Mouse (Mus musculus) hindbrain, embryonic 15.5 days (tissue): Measurements from ENCODE around the gene Kcnk4. TPM values are rescaled to one million over a fixed set of nuclear protein-coding genes. Genes with fewer than 3 reads are reported as not detected.

Experiments used
- ATAC-seq: fragments of 200-750 bp; cut with Nextera tagmentation; 2 replicates; pipeline ENCODE4 v1.8.0; 2017; ENCODE audit warnings: low read depth, moderate number of reproducible peaks, moderate TSS enrichment; ENCODE audit not compliant: low FRiP score
- H3K27ac ChIP-seq: fragments of 300-500 bp; sonication (generic); replicated peaks from 2 replicates; pipeline ENCODE4 v1.5.1; 2015; ENCODE audit warnings: mild to moderate bottlenecking, inconsistent platforms
- H3K27me3 ChIP-seq: fragments of 300-500 bp; sonication (generic); 2 replicates; pipeline ENCODE4 v1.6.1; 2015; ENCODE audit warnings: control low read depth, inconsistent platforms
- H3K36me3 ChIP-seq: fragments of 300-500 bp; sonication (generic); 2 replicates; pipeline ENCODE4 v1.6.1; 2015; ENCODE audit warnings: control low read depth, inconsistent platforms
- H3K4me1 ChIP-seq: fragments of 300-500 bp; sonication (generic); replicated peaks from 2 replicates; pipeline ENCODE4 v1.6.1; 2015; ENCODE audit warnings: control low read depth, inconsistent platforms
- H3K4me2 ChIP-seq: fragments of 300-500 bp; sonication (generic); 2 replicates; pipeline ENCODE4 v1.6.1; 2015; ENCODE audit warnings: moderate library complexity, mild to moderate bottlenecking, inconsistent platforms
- H3K4me3 ChIP-seq: fragments of 300-500 bp; sonication (generic); 2 replicates; pipeline ENCODE4 v1.5.1; 2015; ENCODE audit warnings: mild to moderate bottlenecking, inconsistent platforms
- H3K9ac ChIP-seq: fragments of 300-500 bp; sonication (generic); 2 replicates; pipeline ENCODE4 v1.6.1; 2015; ENCODE audit warnings: inconsistent platforms
- H3K9me3 ChIP-seq: fragments of 300-500 bp; sonication (generic); 2 replicates; pipeline ENCODE4 v1.6.1; 2016; ENCODE audit warnings: control low read depth, inconsistent platforms
- WGBS: fragments of 180-500 bp; shearing (Covaris S2); methylation state at CpG from one replicate; pipeline ENCODE4 v1.1.7; 2015; 5-methylcytosine and 5-hydroxymethylcytosine counted together
- polyA plus RNA-seq: library from polyadenylated mRNA; unstranded; fragments of >200 nt; fragmentation: Nextera tagmentation; extraction: Ambion mirVana; gene quantifications from 2 replicates; pipeline ENCODE4 v1.2.1, GENCODE M21; 2015

Kcnk4 gene
- polyA plus RNA-seq, 1 experiment from 2014 or later = 9.0 TPM

DNA sequence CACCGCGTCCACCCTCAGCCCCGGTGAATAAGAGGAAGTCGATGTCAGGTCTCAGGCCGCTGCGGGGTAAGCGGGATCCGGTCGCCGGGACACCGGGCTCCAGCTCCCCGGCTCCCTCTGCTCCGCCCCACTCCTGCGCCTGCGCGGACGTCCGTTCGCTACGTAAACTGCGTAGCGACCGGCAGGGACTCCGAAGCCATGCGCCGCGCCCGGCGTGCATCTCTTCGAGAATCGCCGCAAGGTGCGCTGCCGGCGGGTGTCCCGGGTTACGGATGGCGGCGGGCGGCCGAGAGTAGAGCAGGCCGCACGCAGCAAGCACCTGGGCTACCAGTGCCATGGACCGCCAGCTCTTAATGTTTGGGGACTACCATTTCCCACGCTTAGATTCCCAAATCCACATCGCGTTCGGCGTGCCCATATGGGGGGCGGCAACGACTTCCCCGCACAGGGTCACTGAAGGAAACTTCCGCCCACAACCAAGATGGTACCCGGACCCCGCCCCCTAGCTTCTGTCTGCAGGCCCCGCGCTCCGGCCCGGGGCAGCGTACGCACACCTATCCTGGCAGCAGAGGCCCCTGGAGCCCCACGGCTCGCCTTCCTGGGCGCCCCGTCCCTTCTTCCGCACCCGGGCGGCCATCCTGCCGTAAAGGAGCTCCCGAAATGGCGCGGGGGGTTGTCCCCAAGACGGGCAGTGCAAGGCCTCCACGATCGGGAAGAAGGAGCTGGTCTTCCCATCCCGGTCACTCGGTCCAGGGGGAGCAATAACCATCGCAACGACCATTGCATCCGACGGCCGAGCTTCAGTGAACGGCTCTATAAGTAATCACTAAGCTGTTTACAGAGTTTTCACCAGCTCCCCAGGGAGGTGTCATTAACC, 7.3 kb upstream of the Kcnk4 start, which contains the start of gene Bad:
Gene Bad, plus strand, starts transcription at position 490 of the 877 bp plus-strand sequence.
- Histone ChIP-seq H3K4me3 (peak within 1 kb of the TSS; percentile 94), H3K36me3 (no peaks in the 10 kb centered on the region), H3K9me3 (no peaks in the 10 kb centered on the region), H3K27ac (peak within 1 kb of the TSS; percentile 97), H3K27me3 (0 out of 2 replicates have a peak, but pooled peaks cover 8% of the 10 kb centered on the region), H3K9ac (peak within 1 kb of the TSS; percentile 94), H3K4me2 (peak within 1 kb of the TSS; percentile 98), H3K4me1 (peaks cover 50% of the 10 kb centered on the region)
- ATAC-seq = peak; percentile 82
- under 1% methylated on average over 83 of the region's 83 CpGs for WGBS

DNA sequence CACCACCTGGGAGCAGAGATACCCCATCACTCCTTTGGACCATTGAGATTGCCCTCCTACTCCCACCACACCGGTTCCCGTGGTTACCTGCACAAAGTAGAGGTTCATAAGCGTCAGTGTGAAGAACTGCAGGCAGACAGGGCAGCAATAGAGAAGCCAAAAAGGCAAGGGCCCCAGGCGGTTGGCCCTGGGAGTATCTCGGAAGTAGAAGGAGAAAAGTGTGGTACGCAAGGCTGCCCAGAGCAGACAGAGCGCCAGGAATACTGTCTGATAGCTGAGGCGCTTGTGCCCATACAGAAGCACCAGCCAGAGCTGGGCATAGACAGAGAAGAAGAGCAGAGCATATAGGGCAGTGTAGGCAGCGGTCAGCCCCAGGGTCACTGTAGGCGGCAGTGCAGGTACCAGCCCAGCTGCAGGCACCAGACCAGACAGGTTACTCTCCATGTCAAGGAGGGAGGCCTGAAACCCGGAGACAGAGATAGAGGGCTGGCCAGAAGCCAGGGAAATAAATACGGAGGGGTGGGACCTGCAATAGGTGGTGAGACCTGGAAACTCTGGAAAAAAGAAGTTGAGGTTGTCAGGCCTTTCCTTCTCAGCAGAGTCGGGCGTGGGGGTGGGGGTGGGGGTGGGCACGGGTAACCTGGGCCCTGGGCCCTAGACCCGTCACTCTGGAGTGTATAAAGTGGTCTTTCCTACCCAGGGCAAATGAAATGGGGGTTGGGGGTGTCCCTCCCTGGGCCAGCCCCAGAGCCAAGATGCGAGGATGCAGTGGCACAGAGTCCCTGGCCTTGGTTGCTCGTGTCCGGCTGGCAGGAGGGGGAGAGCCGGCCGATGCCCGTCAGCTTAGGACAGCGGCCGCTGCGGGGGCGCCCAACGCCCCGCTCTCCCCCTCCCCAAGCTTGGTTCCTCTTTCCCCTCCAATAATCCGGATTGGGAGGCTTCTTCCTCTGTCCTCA, 6.4 kb upstream of the Kcnk4 start:
- WGBS = 18% methylated on average over 29 of the region's 29 CpGs

DNA sequence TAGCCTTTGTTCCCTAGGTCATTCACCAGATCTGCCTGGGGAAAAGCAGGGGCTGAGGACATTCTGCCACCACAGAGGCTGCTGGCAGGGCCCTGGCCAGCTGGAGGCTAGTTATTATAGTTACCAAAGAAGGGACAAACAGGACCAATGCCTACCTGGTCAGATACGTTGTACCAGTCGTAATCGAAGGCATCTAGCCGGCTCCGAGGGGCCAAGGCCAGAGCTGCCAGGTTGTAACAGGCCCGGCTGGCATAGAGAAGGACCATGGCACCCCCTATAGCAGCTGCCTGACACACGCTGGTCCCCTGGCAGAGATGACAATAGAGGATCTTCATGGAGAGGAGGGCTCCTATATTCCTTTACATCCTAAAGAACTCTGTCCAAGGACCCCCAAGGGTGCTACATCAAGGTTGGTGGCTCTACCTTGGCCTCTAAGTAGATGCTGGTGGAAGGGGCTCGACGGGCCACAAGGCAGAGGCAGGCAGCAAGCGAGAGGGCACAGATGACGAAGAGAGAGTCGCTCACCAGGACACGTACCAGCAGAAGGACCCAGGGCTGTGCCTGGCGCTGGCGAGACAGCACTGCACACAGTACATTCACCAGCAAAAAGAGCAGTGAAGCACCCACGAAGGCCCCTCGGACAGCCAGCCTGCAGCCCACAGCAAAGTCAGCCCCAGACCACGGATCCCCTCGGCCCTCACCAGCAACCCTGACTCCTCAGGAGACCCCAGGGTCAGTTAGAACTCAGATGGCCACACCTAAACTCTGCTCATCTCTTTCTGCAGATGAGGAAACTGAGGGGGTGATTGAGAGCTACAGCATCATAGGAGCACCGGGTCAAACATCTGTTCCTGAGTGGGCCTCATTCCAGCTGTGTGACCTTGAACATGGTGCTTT, 5.0 kb upstream of the Kcnk4 start:
- Histone ChIP-seq H3K27me3 (peaks cover 26% of the 10 kb centered on the region; the same call in 1 of the 2 replicates), H3K4me1 (peaks cover 53% of the 10 kb centered on the region), H3K36me3 (no peaks in the 10 kb centered on the region), H3K27ac (no peak overlapping the region), H3K4me3 (peak overlapping the region; percentile 94), H3K9ac (peak overlapping the region; percentile 94), H3K9me3 (no peaks in the 10 kb centered on the region), H3K4me2 (peak overlapping the region; percentile 98)
- WGBS = 89% methylated on average over 20 of the region's 20 CpGs
- no peak for ATAC-seq

More for the DNA sequence above, 6.4 kb upstream of the Kcnk4 start:
- H3K27ac ChIP-seq = peak overlapping the region; percentile 97
- peak; percentile 5 for ATAC-seq
- H3K9me3 ChIP-seq = no peaks in the 10 kb centered on the region
- H3K27me3 ChIP-seq = peaks cover 16% of the 10 kb centered on the region; the same call in 1 of the 2 replicates
- H3K4me1 ChIP-seq = peaks cover 50% of the 10 kb centered on the region
- H3K9ac ChIP-seq = peak overlapping the region; percentile 94
- peak overlapping the region; percentile 98 for H3K4me2 ChIP-seq
- H3K36me3 ChIP-seq = no peaks in the 10 kb centered on the region
- peak overlapping the region; percentile 94 for H3K4me3 ChIP-seq

DNA sequence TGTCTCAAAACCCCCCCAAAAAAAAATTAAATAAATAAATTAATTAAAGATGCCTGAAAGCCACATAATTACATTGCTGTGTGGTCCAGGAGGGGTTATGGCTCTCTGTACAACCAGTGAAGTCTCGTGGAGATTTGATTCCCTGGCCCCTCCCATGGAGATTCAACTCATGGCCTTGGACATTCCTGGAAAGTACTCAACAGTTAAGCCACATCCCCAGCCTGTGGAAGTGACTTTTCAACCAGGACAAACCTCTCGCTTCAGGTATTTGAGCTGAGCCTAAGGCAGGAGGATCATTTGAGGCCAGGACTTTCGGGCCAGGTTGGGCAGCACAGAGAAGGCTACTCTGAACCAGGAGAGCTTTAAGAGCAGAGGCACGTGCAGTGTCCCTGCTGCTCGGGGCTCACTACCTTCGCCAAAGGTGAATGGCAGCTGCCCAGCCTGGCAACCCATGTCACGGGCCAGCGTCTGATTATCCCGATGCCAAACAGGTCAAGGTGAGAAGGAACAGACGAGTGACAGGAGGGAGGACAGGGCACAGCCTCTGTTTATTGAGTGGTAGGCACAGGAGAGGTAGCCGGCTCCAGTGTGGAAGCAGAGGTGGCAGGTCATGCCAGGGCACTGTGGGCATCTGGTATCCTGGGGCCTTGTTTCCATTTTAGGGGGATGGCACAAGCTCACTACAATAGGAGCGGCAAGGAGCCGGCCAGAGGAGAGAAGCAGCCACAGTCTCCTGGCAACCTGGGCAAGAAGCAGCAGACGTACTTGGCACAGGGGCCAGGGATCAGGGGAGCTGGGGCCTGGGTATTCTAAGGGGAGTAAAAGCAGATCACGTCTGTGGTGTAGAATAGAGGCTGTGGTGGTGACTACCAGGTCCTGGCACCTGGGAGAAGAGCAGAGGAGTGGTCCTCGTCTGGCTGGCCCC, 3.5 kb upstream of the Kcnk4 start:
- Histone ChIP-seq H3K9ac (no peak overlapping the region), H3K4me1 (peaks cover 57% of the 10 kb centered on the region)
- 68% methylated on average over 16 of the region's 16 CpGs for WGBS

DNA sequence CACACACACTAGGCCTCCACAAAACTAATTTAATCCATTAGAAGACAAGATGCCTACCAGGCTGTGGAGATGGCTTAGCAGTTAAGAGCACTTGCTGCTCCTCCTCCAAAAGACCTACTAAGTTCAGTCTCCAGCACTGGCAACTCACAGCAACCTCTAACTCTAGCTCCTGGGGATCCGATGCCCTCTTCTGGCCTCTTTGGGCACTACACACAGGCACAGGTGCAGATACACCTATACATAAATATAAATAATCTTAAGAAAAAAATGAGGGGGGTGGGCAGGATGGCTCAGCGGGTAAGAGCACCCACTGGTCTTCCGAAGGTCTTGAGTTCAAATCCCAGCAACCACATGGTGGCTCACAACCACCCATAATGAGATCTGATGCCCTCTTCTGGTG, 2.0 kb upstream of the Kcnk4 start:
- no peaks in the 10 kb centered on the region for H3K36me3 ChIP-seq
- no peak overlapping the region for H3K27ac ChIP-seq
- no peak for ATAC-seq
- H3K27me3 ChIP-seq = peaks cover 50% of the 10 kb centered on the region
- H3K9ac ChIP-seq = no peak overlapping the region
- no peaks in the 10 kb centered on the region for H3K9me3 ChIP-seq
- no peak overlapping the region for H3K4me3 ChIP-seq
- H3K4me2 ChIP-seq = no peak overlapping the region
- WGBS = 18% methylated on average over 3 of the region's 3 CpGs
- peaks cover 53% of the 10 kb centered on the region for H3K4me1 ChIP-seq

More for the DNA sequence above, 3.5 kb upstream of the Kcnk4 start:
- Histone ChIP-seq H3K4me3 (no peak overlapping the region), H3K9me3 (no peaks in the 10 kb centered on the region), H3K4me2 (peak overlapping the region; percentile 11), H3K36me3 (no peaks in the 10 kb centered on the region), H3K27me3 (peaks cover 35% of the 10 kb centered on the region), H3K27ac (no peak overlapping the region)
- ATAC-seq = no peak

- Histone ChIP-seq H3K27me3 (peaks cover 69% of the 10 kb centered on the region), H3K36me3 (no peaks in the 10 kb centered on the region), H3K9me3 (no peaks in the 10 kb centered on the region), H3K4me2 (peak overlapping the region; percentile 84), H3K4me3 (peak overlapping the region; percentile 47), H3K27ac (no peak overlapping the region; the same call in 1 of the 2 replicates), H3K9ac (peak overlapping the region; percentile 57), H3K4me1 (peaks cover 28% of the 10 kb centered on the region)
- 3% methylated on average over 58 of the region's 58 CpGs for WGBS
- peak; percentile 77 for ATAC-seq
Observed at GRCm38 (mm10) chr19:6933436-6934194, 700 bp downstream of the Kcnk4 start.

DNA sequence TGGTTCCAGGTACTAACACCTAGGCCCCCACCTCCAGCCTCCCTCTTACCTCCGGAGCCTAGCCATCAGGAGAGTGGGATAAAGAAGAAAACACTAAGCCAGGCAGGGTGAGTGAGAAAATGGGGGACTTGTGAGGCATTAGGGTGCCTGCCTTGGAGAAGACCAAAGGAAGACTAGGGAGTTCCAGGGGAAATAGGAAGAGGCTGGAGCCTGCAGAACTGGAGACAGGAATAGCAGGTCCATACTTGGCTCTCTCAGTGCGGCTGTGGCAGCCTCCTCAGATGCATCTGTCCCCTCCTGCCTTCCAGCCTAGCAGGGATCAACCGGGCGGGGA, 1.2 kb downstream of the Kcnk4 start:
- Histone ChIP-seq H3K27ac (no peak overlapping the region), H3K36me3 (no peaks in the 10 kb centered on the region), H3K4me3 (peak overlapping the region; percentile 47), H3K4me2 (peak overlapping the region; percentile 84), H3K9me3 (no peaks in the 10 kb centered on the region), H3K4me1 (peaks cover 23% of the 10 kb centered on the region), H3K27me3 (peaks cover 75% of the 10 kb centered on the region), H3K9ac (peak overlapping the region; percentile 57; the same call in 1 of the 2 replicates)
- ATAC-seq = no peak
- 30% methylated on average over 4 of the region's 4 CpGs for WGBS

- Histone ChIP-seq H3K9ac (no peak overlapping the region), H3K4me2 (no peak overlapping the region), H3K27ac (no peak overlapping the region), H3K36me3 (no peaks in the 10 kb centered on the region), H3K4me1 (peaks cover 17% of the 10 kb centered on the region), H3K27me3 (peaks cover 80% of the 10 kb centered on the region), H3K4me3 (no peak overlapping the region), H3K9me3 (no peaks in the 10 kb centered on the region)
- 42% methylated on average over 1 of the region's 1 CpGs for WGBS
- ATAC-seq = no peak
Observed at GRCm38 (mm10) chr19:6932018-6932417, 2.3 kb downstream of the Kcnk4 start.

GRCm38 (mm10) chr19:6931002-6931401, 3.3 kb downstream of the Kcnk4 start:
- no peaks in the 10 kb centered on the region for H3K36me3 ChIP-seq
- 11% methylated on average over 1 of the region's 2 CpGs for WGBS
- no peaks in the 10 kb centered on the region for H3K9me3 ChIP-seq
- H3K27ac ChIP-seq = no peak overlapping the region
- H3K4me1 ChIP-seq = peaks cover 25% of the 10 kb centered on the region
- ATAC-seq = no peak
- no peak overlapping the region for H3K4me2 ChIP-seq
- H3K9ac ChIP-seq = no peak overlapping the region
- no peak overlapping the region for H3K4me3 ChIP-seq
- peaks cover 82% of the 10 kb centered on the region for H3K27me3 ChIP-seq

DNA sequence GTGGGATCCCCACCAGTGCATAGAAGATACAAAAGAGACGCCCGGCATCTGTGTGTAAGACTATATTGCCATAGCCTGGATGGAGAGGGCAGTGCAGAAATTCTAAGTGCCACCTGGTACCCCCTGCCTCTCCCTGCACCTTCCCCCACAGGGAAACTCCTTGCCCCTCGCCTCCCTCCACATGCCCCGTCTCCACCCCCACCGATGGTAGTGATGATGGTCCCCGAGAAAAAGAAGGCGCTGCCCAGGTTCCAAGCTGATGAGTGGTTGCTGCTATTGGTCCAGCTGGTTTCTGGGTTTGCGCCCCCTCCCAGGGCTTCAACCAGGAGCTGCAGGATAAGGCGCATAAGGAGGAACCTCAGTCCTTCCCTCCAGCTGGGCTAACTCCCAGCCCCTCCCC, 6.2 kb downstream of the Kcnk4 start:
- no peak for ATAC-seq
- Histone ChIP-seq H3K36me3 (no peaks in the 10 kb centered on the region), H3K4me2 (no peak overlapping the region), H3K9me3 (no peaks in the 10 kb centered on the region), H3K27ac (no peak overlapping the region), H3K4me1 (peaks cover 23% of the 10 kb centered on the region), H3K27me3 (peaks cover 91% of the 10 kb centered on the region), H3K9ac (no peak overlapping the region), H3K4me3 (no peak overlapping the region)
- 14% methylated on average over 9 of the region's 9 CpGs for WGBS
